Mouse (Mus musculus): ENCODE results near the gene Mdm2. TPM values are rescaled to one million over a fixed set of nuclear protein-coding genes. Genes with fewer than 3 reads are reported as not detected.

Gene Mdm2
- total and polyA plus RNA-seq, 3 experiments = 35.3 to 601 (median 42.2) TPM

- Histone ChIP-seq H3K4me3 (ENCODE audit: control insufficient read depth in 1 of 2, insufficient read depth in 1 of 2, low read depth in 2 of 2, low read length in 2 of 2) (no peak overlapping the region), H3K27ac (ENCODE audit: control insufficient read depth, low read depth, low read length) (no peak overlapping the region), H3K36me3 (ENCODE audit: control insufficient read depth in 1 of 2, insufficient read depth in 2 of 2, low read length in 2 of 2) (peaks cover 0 to 2% of the 10 kb centered on the region in 2 experiments; a peak in 2 of 4 replicates), H3K9me3 (replicated peaks; ENCODE audit: insufficient read depth, low read length) (no peaks in the 10 kb centered on the region), H3K79me2 (ENCODE audit: control insufficient read depth, insufficient read depth, low read length, poor library complexity) (no peaks in the 10 kb centered on the region), H3K27me3 (ENCODE audit: control insufficient read depth in 1 of 2, insufficient read depth in 2 of 2, low read length in 2 of 2) (no peaks in the 10 kb centered on the region), H3K4me1 (ENCODE audit: control insufficient read depth in 1 of 2, insufficient read depth in 2 of 2, low read length in 2 of 2) (peaks cover 0 to 3% of the 10 kb centered on the region in 2 experiments; a peak in 1 of 4 replicates), H3K9ac (ENCODE audit: control insufficient read depth, low read depth, low read length, poor library complexity, severe bottlenecking) (no peak overlapping the region)
- TF ChIP-seq USF1 (IDR thresholded peaks at IDR 0.05; ENCODE audit: low read depth, low read length) (no peak), JUND (IDR thresholded peaks at IDR 0.05; ENCODE audit: low read depth, low read length) (no peak), ZKSCAN1 (IDR thresholded peaks at IDR 0.05; ENCODE audit: low read depth, low read length) (no peak), MAZ (IDR thresholded peaks at IDR 0.05; ENCODE audit: low read depth, low read length) (no peak), GATA1 (IDR thresholded peaks at IDR 0.05; ENCODE audit: low read depth, low read length) (no peak), TCF12 (IDR thresholded peaks at IDR 0.05; ENCODE audit: low read depth, low read length) (no peak), E2F4 (IDR thresholded peaks at IDR 0.05; ENCODE audit: borderline replicate concordance, low read depth, low read length) (no peak), RAD21 (IDR thresholded peaks at IDR 0.05; ENCODE audit: low read depth, low read length) (no peak), CTCF (IDR thresholded peaks at IDR 0.05 in 2 of 3, conservative IDR thresholded peaks at IDR 0.05 in 1 of 3; ENCODE audit: control insufficient read depth in 1 of 3, insufficient read depth in 1 of 3, low read depth in 2 of 3, low read length in 3 of 3, poor library complexity in 1 of 3, severe bottlenecking in 1 of 3) (no peak), ZNF384 (IDR thresholded peaks at IDR 0.05; ENCODE audit: low read depth, low read length) (no peak), BHLHE40 (IDR thresholded peaks at IDR 0.05; ENCODE audit: borderline replicate concordance, low read depth, low read length) (no peak)
- DNase-seq (ENCODE audit: low read depth, low spot score) = no peak
Observed at GRCm38 (mm10) chr10:117725671-117726070, 15.1 kb upstream of the Mdm2 start.

GRCm38 (mm10) chr10:117724804-117725361 lies 14.3 kb upstream of the Mdm2 start:
- Histone ChIP-seq H3K27ac (ENCODE audit: control insufficient read depth, low read depth, low read length) (no peak overlapping the region), H3K27me3 (ENCODE audit: control insufficient read depth in 1 of 2, insufficient read depth in 2 of 2, low read length in 2 of 2) (no peaks in the 10 kb centered on the region), H3K9me3 (replicated peaks; ENCODE audit: insufficient read depth, low read length) (no peaks in the 10 kb centered on the region), H3K79me2 (ENCODE audit: control insufficient read depth, insufficient read depth, low read length, poor library complexity) (no peaks in the 10 kb centered on the region), H3K36me3 (ENCODE audit: control insufficient read depth in 1 of 2, insufficient read depth in 2 of 2, low read length in 2 of 2) (peaks cover 0 to 2% of the 10 kb centered on the region in 2 experiments; a peak in 2 of 4 replicates), H3K4me3 (ENCODE audit: control insufficient read depth in 1 of 2, insufficient read depth in 1 of 2, low read depth in 2 of 2, low read length in 2 of 2) (no peak overlapping the region), H3K9ac (ENCODE audit: control insufficient read depth, low read depth, low read length, poor library complexity, severe bottlenecking) (no peak overlapping the region), H3K4me1 (ENCODE audit: control insufficient read depth in 1 of 2, insufficient read depth in 2 of 2, low read length in 2 of 2) (peaks cover 0 to 3% of the 10 kb centered on the region in 2 experiments; a peak in 1 of 4 replicates)
- DNase-seq (ENCODE audit: low read depth, low spot score) = no peak
- TF ChIP-seq NRF1 (IDR thresholded peaks at IDR 0.05; ENCODE audit: insufficient read depth, low read depth, low read length, poor library complexity, severe bottlenecking) = no peak
- no peak for TF ChIP-seq ZNF384 (IDR thresholded peaks at IDR 0.05; ENCODE audit: low read depth, low read length)
- no peak for TF ChIP-seq HCFC1 (IDR thresholded peaks at IDR 0.05; ENCODE audit: low read depth, low read length)
- TF ChIP-seq MYC (IDR thresholded peaks at IDR 0.05; ENCODE audit: low read depth, low read length) = no peak
- TF ChIP-seq KAT2A (conservative IDR thresholded peaks at IDR 0.05; ENCODE audit: low read depth, low read length) = no peak
- no peak for TF ChIP-seq USF1 (IDR thresholded peaks at IDR 0.05; ENCODE audit: low read depth, low read length)
- no peak for TF ChIP-seq CHD1 (IDR thresholded peaks at IDR 0.05; ENCODE audit: low read depth, low read length)
- TF ChIP-seq E2F4 (IDR thresholded peaks at IDR 0.05; ENCODE audit: borderline replicate concordance, low read depth, low read length) = no peak
- no peak for TF ChIP-seq BHLHE40 (IDR thresholded peaks at IDR 0.05; ENCODE audit: borderline replicate concordance, low read depth, low read length)
- no peak for TF ChIP-seq SMC3 (IDR thresholded peaks at IDR 0.05; ENCODE audit: low read depth, low read length)
- no peak for TF ChIP-seq MYB (IDR thresholded peaks at IDR 0.05; ENCODE audit: low read depth, low read length)
- no peak for TF ChIP-seq GATA1 (IDR thresholded peaks at IDR 0.05; ENCODE audit: low read depth, low read length)
- no peak for TF ChIP-seq SIN3A (IDR thresholded peaks at IDR 0.05; ENCODE audit: low read length)
- no peak for TF ChIP-seq UBTF (IDR thresholded peaks at IDR 0.05; ENCODE audit: borderline replicate concordance, insufficient read depth, low read depth, low read length)
- no peak for TF ChIP-seq JUND (IDR thresholded peaks at IDR 0.05; ENCODE audit: low read depth, low read length)
- no peak for TF ChIP-seq CHD2 (IDR thresholded peaks at IDR 0.05; ENCODE audit: low read length)
- TF ChIP-seq TBP (IDR thresholded peaks at IDR 0.05; ENCODE audit: low read depth, low read length) = no peak
- TF ChIP-seq POLR2A (IDR thresholded peaks at IDR 0.05; ENCODE audit: control insufficient read depth in 1 of 2, insufficient read depth in 1 of 2, low read depth in 1 of 2, low read length in 2 of 2, poor library complexity in 1 of 2) = no peak
